Mouse (Mus musculus): ENCODE measurements at regions not wholly inside any gene's neighbourhood (a gene's known extent, or its start where the extent isn't known, plus 50 kb on each side); places are given as distances from the start of the nearest gene placed in this dataset.

GRCm38 (mm10) chr3:149111529-149112439, 121.4 kb upstream of the Adgrl2 start:
- TF ChIP-seq CTCF (IDR thresholded peaks at IDR 0.05): no peak
- TF ChIP-seq EP300 (IDR thresholded peaks at IDR 0.05; ENCODE audit: insufficient read depth, low read depth, low read length): no peak
